ENCODE assay signal across 8 mouse cellular contexts in genomic region chr11:63951831-63952631, GRCm38 (mm10). TPM values are rescaled to one million over a fixed set of nuclear protein-coding genes. Genes with fewer than 3 reads are reported as not detected.
DNase-seq lines count a peak whose midpoint lies in the region; ATAC-seq lines count a peak whose summit lies in the region.

No protein-coding gene starts in this region.

- H3K4me1 ChIP-seq in forebrain, embryonic 12.5 days = peaks cover 22% of the 10 kb centered on the region
- H3K4me1 ChIP-seq in limb, embryonic 10.5 days = peaks cover 20% of the 10 kb centered on the region

- WGBS in forebrain, embryonic 12.5 days = 4% methylated on average over 19 of the region's 19 CpGs
- WGBS in limb, embryonic 10.5 days = 6% methylated on average over 19 of the region's 19 CpGs

- peak; percentile 80 for ATAC-seq in forebrain, embryonic 12.5 days (ENCODE audit: low FRiP score)

- no peaks in the 10 kb centered on the region for H3K36me3 ChIP-seq in forebrain, embryonic 12.5 days (replicated peaks)
- no peaks in the 10 kb centered on the region for H3K36me3 ChIP-seq in limb, embryonic 10.5 days

- H3K4me3 ChIP-seq in forebrain, embryonic 12.5 days (replicated peaks) = peak overlapping the region; percentile 26
- H3K4me3 ChIP-seq in limb, embryonic 10.5 days = peak overlapping the region; percentile 43

- peak; percentile 53 for DNase-seq in urinary bladder, postnatal 14 days (ENCODE audit: low spot score)
- DNase-seq in urinary bladder, adult 2 months (ENCODE audit: low spot score) = no peak
- DNase-seq in heart, postnatal 14 days = peak; percentile 52 to 64
- DNase-seq in limb, embryonic 10.5 days (ENCODE audit: low spot score) = peak; percentile 63
- DNase-seq in mesoderm, embryonic 11.5 days (ENCODE audit: low read depth, low spot score) = peak; percentile 59
- DNase-seq in yolk sac, embryonic 10.5 days (ENCODE audit: low spot score) = peak; percentile 65
- DNase-seq in left cerebral cortex, adult 9 months (ENCODE audit: low spot score in 2 of 2) = no peak

- H3K4me2 ChIP-seq in forebrain, embryonic 12.5 days = peak overlapping the region; percentile 48

- H3K9ac ChIP-seq in forebrain, embryonic 12.5 days = no peak overlapping the region

- intact Hi-C loops in heart, postnatal 14 days (cut with DNase I) = no loop called here

- no peak overlapping the region for H3K27ac ChIP-seq in forebrain, embryonic 12.5 days
- H3K27ac ChIP-seq in limb, embryonic 10.5 days = peak overlapping the region; percentile 2; the same call in 1 of the 2 replicates

- no peaks in the 10 kb centered on the region for H3K9me3 ChIP-seq in forebrain, embryonic 12.5 days
- H3K9me3 ChIP-seq in limb, embryonic 10.5 days (replicated peaks) = no peaks in the 10 kb centered on the region

- peaks cover 61% of the 10 kb centered on the region for H3K27me3 ChIP-seq in forebrain, embryonic 12.5 days
- H3K27me3 ChIP-seq in limb, embryonic 10.5 days (ENCODE audit: low read depth, poor library complexity, severe bottlenecking) = peaks cover 39% of the 10 kb centered on the region

RNA-seq across cellular contexts. Expression of gene Hs3st3b1, which starts 29.9 kb away (rescaled TPM):
- 0.33 and 0.41 TPM in 2 replicates for polyA plus RNA-seq in urinary bladder, adult 2 months (2012; rRNA removed)
- 8.8 and 9.2 TPM in 2 replicates for polyA plus RNA-seq in forebrain, embryonic 12.5 days (2016; fragmentation: Nextera tagmentation; extraction: Ambion mirVana)
- 1 to 10 TPM; 1.3 TPM for total RNA-seq in heart, postnatal 14 days (2021)
- polyA plus RNA-seq in limb, embryonic 10.5 days (2016; fragmentation: Nextera tagmentation; extraction: Ambion mirVana) = 17.8 and 22.1 TPM in 2 replicates

Comparison
In these comparisons a context has a peak if more than half of its experiments do, and no peak if none do; other contexts are left out.
1. DNase-seq: peak in urinary bladder, postnatal 14 days (single experiment), heart, postnatal 14 days (2 of 2), limb, embryonic 10.5 days (single experiment), mesoderm, embryonic 11.5 days (single experiment) and yolk sac, embryonic 10.5 days (single experiment); none in urinary bladder, adult 2 months (single experiment) and left cerebral cortex, adult 9 months (0 of 2).